Comparison of ENCODE assay signal across 9 mouse cellular contexts in genomic region chr7:28100596-28101590, GRCm38 (mm10). TPM values are rescaled to one million over a fixed set of nuclear protein-coding genes. Genes with fewer than 3 reads are reported as not detected.
A peak's percentile ranks its signal among the peaks of the same experiment; 100 is the strongest.
DNase-seq lines count a peak whose midpoint lies in the region; ATAC-seq and TF ChIP-seq lines count a peak whose summit lies in the region.
"Had no signal": no experiment of that assay in that cellular context is flagged by ENCODE, and none has a peak within 500 bp of the region (broad histone marks: within the 10 kb centered on the region; RNA-seq: fewer than 3 reads in every experiment).

No protein-coding gene starts in this region.

- 0 out of 2 replicates have a peak, but pooled peaks have one; percentile 32 for ATAC-seq in intestine, postnatal 0 days
- no peak for ATAC-seq in intestine, embryonic 16.5 days
- ATAC-seq in granulocyte monocyte progenitor cell, adult 5-6 weeks (replicated peaks; ENCODE audit: poor library complexity, severe bottlenecking), result no peak

- no peak overlapping the region for H3K9ac ChIP-seq in intestine, postnatal 0 days (ENCODE audit: low read depth, low read length)
- H3K9ac ChIP-seq in intestine, embryonic 16.5 days (ENCODE audit: low read depth, low read length), result no peak overlapping the region
- H3K9ac ChIP-seq: hindbrain, embryonic 15.5 days had no signal

- H3K4me1 ChIP-seq in intestine, postnatal 0 days (replicated peaks; ENCODE audit: control insufficient read depth, insufficient read depth, low read length), result no peaks in the 10 kb centered on the region
- 0 out of 2 replicates have a peak, but pooled peaks cover 2% of the 10 kb centered on the region for H3K4me1 ChIP-seq in intestine, embryonic 16.5 days (ENCODE audit: control insufficient read depth, insufficient read depth, low read length)

- no peaks in the 10 kb centered on the region for H3K27me3 ChIP-seq in intestine, postnatal 0 days (replicated peaks; ENCODE audit: control insufficient read depth, insufficient read depth, low read length)
- no peaks in the 10 kb centered on the region for H3K27me3 ChIP-seq in intestine, embryonic 16.5 days (replicated peaks; ENCODE audit: control insufficient read depth, insufficient read depth, low read length)

- H3K9me3 ChIP-seq in intestine, postnatal 0 days (ENCODE audit: control insufficient read depth), result no peaks in the 10 kb centered on the region
- 0 out of 2 replicates have a peak, but pooled peaks cover 4% of the 10 kb centered on the region for H3K9me3 ChIP-seq in intestine, embryonic 16.5 days (ENCODE audit: control insufficient read depth, low read length)

- DNase-seq in B cell, adult 2 months, result peak; percentile 21 to 37
- peak; percentile 22 for DNase-seq in Muller cell, postnatal 12 days (ENCODE audit: inconsistent ontology term)
- DNase-seq in heart, postnatal 4 days, result peak; percentile 61
- peak; percentile 50 to 66 for DNase-seq in lung, postnatal 4 days
- no peak for DNase-seq in spleen, adult 18-20 months

- WGBS in intestine, postnatal 0 days, result 69% methylated on average over 17 of the region's 17 CpGs
- WGBS in intestine, embryonic 16.5 days, result 67% methylated on average over 17 of the region's 17 CpGs

- TF ChIP-seq CTCF in intestine, postnatal 0 days (IDR thresholded peaks at IDR 0.05; ENCODE audit: low read depth), result peak; percentile 77

- H3K4me2 ChIP-seq in intestine, postnatal 0 days (replicated peaks; ENCODE audit: low read depth), result no peak overlapping the region
- no peak overlapping the region for H3K4me2 ChIP-seq in intestine, embryonic 16.5 days (ENCODE audit: low read depth, low read length)
- H3K4me2 ChIP-seq: hindbrain, embryonic 15.5 days had no signal

- no peaks in the 10 kb centered on the region for H3K36me3 ChIP-seq in intestine, postnatal 0 days (ENCODE audit: control insufficient read depth, insufficient read depth)
- no peaks in the 10 kb centered on the region for H3K36me3 ChIP-seq in intestine, embryonic 16.5 days (ENCODE audit: control insufficient read depth, insufficient read depth, low read length)
- H3K36me3 ChIP-seq: hindbrain, embryonic 15.5 days had no signal

- no peak overlapping the region for H3K4me3 ChIP-seq in intestine, postnatal 0 days (ENCODE audit: low read depth, low read length)
- no peak overlapping the region for H3K4me3 ChIP-seq in intestine, embryonic 16.5 days (ENCODE audit: low read length)
- H3K4me3 ChIP-seq: hindbrain, embryonic 15.5 days had no signal

- H3K27ac ChIP-seq in intestine, postnatal 0 days (ENCODE audit: low read depth, low read length), result no peak overlapping the region
- H3K27ac ChIP-seq in intestine, embryonic 16.5 days (ENCODE audit: low read length), result no peak overlapping the region
- H3K27ac ChIP-seq: hindbrain, embryonic 15.5 days had no signal

RNA-seq across cellular contexts. Expression of gene 9530053A07Rik, which starts 28.4 kb away (rescaled TPM):
- 2.3 and 2.4 TPM in 2 replicates for polyA plus RNA-seq in intestine, postnatal 0 days (2015; fragmentation: Nextera tagmentation; extraction: Ambion mirVana)
- polyA plus RNA-seq in intestine, embryonic 16.5 days (2015; fragmentation: Nextera tagmentation; extraction: Ambion mirVana), result 0.06 and 0.10 TPM in 2 replicates
- not detected for total RNA-seq in heart, postnatal 4 days (2021)
- not detected in 2 replicates for total RNA-seq in granulocyte monocyte progenitor cell, adult 5-6 weeks (2014; fragmentation: Nextera tagmentation)
- not detected in 2 replicates for total RNA-seq in granulocyte monocyte progenitor cell, adult 5-6 weeks (2017)

RNA-seq across cellular contexts. Expression of gene Fcgbp, which starts 29.9 kb away (rescaled TPM):
- 444 and 492 TPM in 2 replicates for polyA plus RNA-seq in intestine, postnatal 0 days (2015; fragmentation: Nextera tagmentation; extraction: Ambion mirVana)
- 169 and 217 TPM in 2 replicates for polyA plus RNA-seq in intestine, embryonic 16.5 days (2015; fragmentation: Nextera tagmentation; extraction: Ambion mirVana)
- under 1 TPM; 0.02 to 0.12 TPM for total RNA-seq in heart, postnatal 4 days (2021)
- total RNA-seq in granulocyte monocyte progenitor cell, adult 5-6 weeks (2014; fragmentation: Nextera tagmentation), result not detected in 2 replicates
- total RNA-seq in granulocyte monocyte progenitor cell, adult 5-6 weeks (2017), result not detected in 2 replicates

RNA-seq across cellular contexts. Expression of gene Psmc4, which starts 51.0 kb away (rescaled TPM):
- polyA plus RNA-seq in intestine, postnatal 0 days (2015; fragmentation: Nextera tagmentation; extraction: Ambion mirVana), result 149 and 155 TPM in 2 replicates
- 228 and 263 TPM in 2 replicates for polyA plus RNA-seq in intestine, embryonic 16.5 days (2015; fragmentation: Nextera tagmentation; extraction: Ambion mirVana)
- total RNA-seq in heart, postnatal 4 days (2021), result 100 to 1,000 TPM; 134 to 137 TPM
- 151 and 161 TPM in 2 replicates for total RNA-seq in granulocyte monocyte progenitor cell, adult 5-6 weeks (2014; fragmentation: Nextera tagmentation)
- total RNA-seq in granulocyte monocyte progenitor cell, adult 5-6 weeks (2017), result 165 and 198 TPM in 2 replicates

Comparison
In these comparisons a context has a peak if more than half of its experiments do, and no peak if none do; other contexts are left out.
1. DNase-seq: peak in B cell, adult 2 months (2 of 2), Muller cell, postnatal 12 days (single experiment), heart, postnatal 4 days (single experiment) and lung, postnatal 4 days (2 of 2); none in spleen, adult 18-20 months (0 of 2).